In genomic region chr3:37896821-37897311, GRCm38 (mm10) we compare ENCODE assay signal across 8 mouse cellular contexts.
A peak's percentile ranks its signal among the peaks of the same experiment; 100 is the strongest.
DNase-seq lines count a peak whose midpoint lies in the region; ATAC-seq lines count a peak whose summit lies in the region.

No protein-coding gene starts in this region.

- H3K4me1 ChIP-seq in intestine, embryonic 14.5 days (replicated peaks; ENCODE audit: control insufficient read depth, insufficient read depth, low read length), result peaks cover 5% of the 10 kb centered on the region; the same call in 1 of the 2 replicates
- peaks cover 11% of the 10 kb centered on the region; the same call in 1 of the 2 replicates for H3K4me1 ChIP-seq in midbrain, embryonic 14.5 days (ENCODE audit: control insufficient read depth, insufficient read depth, low read length)

- peak overlapping the region; percentile 46 for H3K4me2 ChIP-seq in intestine, embryonic 14.5 days (ENCODE audit: low read length)
- peak overlapping the region; percentile 47 for H3K4me2 ChIP-seq in midbrain, embryonic 14.5 days (ENCODE audit: low read length)

- no peak overlapping the region for H3K9ac ChIP-seq in intestine, embryonic 14.5 days (ENCODE audit: low read length)
- H3K9ac ChIP-seq in midbrain, embryonic 14.5 days (replicated peaks; ENCODE audit: low read length), result no peak overlapping the region; the same call in 1 of the 2 replicates

- H3K9me3 ChIP-seq in intestine, embryonic 14.5 days (ENCODE audit: control insufficient read depth, low read length), result no peaks in the 10 kb centered on the region
- no peaks in the 10 kb centered on the region for H3K9me3 ChIP-seq in midbrain, embryonic 14.5 days (ENCODE audit: control insufficient read depth, low read length)

- peak; percentile 23 for DNase-seq in ovary, postnatal 36 days (ENCODE audit: low spot score)
- no peak for DNase-seq in ovary, postnatal 14 days (ENCODE audit: low spot score)
- peak; percentile 73 for DNase-seq in gastrocnemius, postnatal 25 days
- peak; percentile 72 for DNase-seq in intestine, embryonic 14.5 days (ENCODE audit: low spot score)
- DNase-seq in left cerebral cortex, postnatal 36 days (ENCODE audit: low spot score in 2 of 2), result peak; percentile 19 to 34
- peak; percentile 83 for DNase-seq in midbrain, embryonic 14.5 days
- peak; percentile 60 for DNase-seq in thymus, postnatal 0 days (ENCODE audit: low spot score)
- DNase-seq in cerebellum, adult 11-12 months, result no peak

- H3K27me3 ChIP-seq in intestine, embryonic 14.5 days (replicated peaks; ENCODE audit: control insufficient read depth, insufficient read depth, low read length), result no peaks in the 10 kb centered on the region
- no peaks in the 10 kb centered on the region for H3K27me3 ChIP-seq in midbrain, embryonic 14.5 days (ENCODE audit: control insufficient read depth, insufficient read depth, low read length)

- H3K4me3 ChIP-seq in intestine, embryonic 14.5 days (ENCODE audit: low read depth, low read length), result no peak overlapping the region
- peak overlapping the region; percentile 11 for H3K4me3 ChIP-seq in midbrain, embryonic 14.5 days (replicated peaks; ENCODE audit: low read depth, low read length)

- intact Hi-C loops in left cerebral cortex, postnatal 36 days (cut with DNase I), result no loop called here

- 7% methylated on average over 17 of the region's 17 CpGs for WGBS in intestine, embryonic 14.5 days
- WGBS in midbrain, embryonic 14.5 days, result under 1% methylated on average over 17 of the region's 17 CpGs

- peak; percentile 75; the same call in 1 of the 2 replicates for ATAC-seq in intestine, embryonic 14.5 days (replicated peaks; ENCODE audit: low FRiP score, low TSS enrichment, low read depth)
- ATAC-seq in midbrain, embryonic 14.5 days (ENCODE audit: low FRiP score, low TSS enrichment), result peak; percentile 83

- no peaks in the 10 kb centered on the region for H3K36me3 ChIP-seq in intestine, embryonic 14.5 days (ENCODE audit: control insufficient read depth, insufficient read depth, low read length)
- no peaks in the 10 kb centered on the region for H3K36me3 ChIP-seq in midbrain, embryonic 14.5 days (ENCODE audit: control insufficient read depth, insufficient read depth, low read length)

- peak overlapping the region; percentile 57 for H3K27ac ChIP-seq in intestine, embryonic 14.5 days (ENCODE audit: low read depth)
- peak overlapping the region; percentile 39 for H3K27ac ChIP-seq in midbrain, embryonic 14.5 days (replicated peaks; ENCODE audit: low read depth, low read length)

Comparison
In these comparisons a context has a peak if more than half of its experiments do, and no peak if none do; other contexts are left out.
1. DNase-seq: peak in ovary, postnatal 36 days (single experiment), gastrocnemius, postnatal 25 days (single experiment), intestine, embryonic 14.5 days (single experiment), left cerebral cortex, postnatal 36 days (2 of 2), midbrain, embryonic 14.5 days (single experiment) and thymus, postnatal 0 days (single experiment); none in ovary, postnatal 14 days (single experiment) and cerebellum, adult 11-12 months (single experiment).